Mouse (Mus musculus) frontal cortex, postnatal 10 days (tissue): Measurements from ENCODE around the gene Adat1.
A peak's percentile ranks its signal among the peaks of the same experiment; 100 is the strongest.

Experiments used
- DNase-seq, 2 experiments: peaks; one replicate each; pipeline ENCODE4 v3.0.0; 2022; ENCODE audit warnings: low spot score in 2 of 2, mixed read lengths in 1 of 2

Gene Adat1

DNA sequence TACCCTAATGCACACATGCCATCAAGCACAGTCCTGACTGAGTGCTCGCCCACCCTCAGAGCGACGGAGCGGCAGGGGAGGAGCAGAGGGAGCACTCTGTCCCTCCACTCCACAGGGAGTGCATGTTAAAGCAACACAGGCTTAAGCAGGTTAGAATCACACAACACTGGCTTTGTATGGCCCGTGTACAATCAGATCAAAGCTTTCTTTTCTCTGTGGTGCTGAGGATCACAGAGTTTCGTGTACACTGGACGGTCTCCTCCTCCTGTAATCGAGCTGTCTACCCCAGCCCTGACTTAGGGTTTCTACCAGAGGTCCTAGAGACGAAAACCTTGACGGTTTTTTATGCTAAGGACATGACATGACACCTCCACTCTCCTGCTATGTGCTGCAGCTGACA lies 23.6 kb downstream of the Adat1 start:
- DNase-seq = no peak

- no peak for DNase-seq
Observed at GRCm38 (mm10) chr8:111967246-111967870, 24.7 kb downstream of the Adat1 start.

- DNase-seq = no peak
Observed at GRCm38 (mm10) chr8:111964849-111965561, 27.1 kb downstream of the Adat1 start.

DNA sequence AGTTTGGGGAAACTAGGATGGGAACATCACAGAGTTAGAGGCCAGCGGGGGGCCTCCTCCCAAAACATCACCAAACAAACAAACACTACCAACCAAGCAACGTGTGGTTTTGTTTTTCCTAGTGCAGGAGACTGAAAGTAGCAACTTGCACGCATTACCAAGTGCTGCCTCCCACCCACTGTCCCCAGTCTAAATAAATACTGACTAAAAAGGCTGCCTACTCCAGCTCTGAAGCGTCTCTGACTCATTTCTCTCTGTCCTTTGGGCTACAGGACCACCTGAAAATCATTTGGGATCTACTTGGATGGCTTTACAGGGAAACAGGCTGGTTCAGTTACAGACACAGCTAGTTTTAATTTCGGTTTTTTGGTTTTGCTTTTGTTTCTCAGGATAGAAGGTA lies 27.8 kb downstream of the Adat1 start:
- DNase-seq = no peak

GRCm38 (mm10) chr8:111963546-111963945 lies 28.6 kb downstream of the Adat1 start:
- no peak for DNase-seq

DNA sequence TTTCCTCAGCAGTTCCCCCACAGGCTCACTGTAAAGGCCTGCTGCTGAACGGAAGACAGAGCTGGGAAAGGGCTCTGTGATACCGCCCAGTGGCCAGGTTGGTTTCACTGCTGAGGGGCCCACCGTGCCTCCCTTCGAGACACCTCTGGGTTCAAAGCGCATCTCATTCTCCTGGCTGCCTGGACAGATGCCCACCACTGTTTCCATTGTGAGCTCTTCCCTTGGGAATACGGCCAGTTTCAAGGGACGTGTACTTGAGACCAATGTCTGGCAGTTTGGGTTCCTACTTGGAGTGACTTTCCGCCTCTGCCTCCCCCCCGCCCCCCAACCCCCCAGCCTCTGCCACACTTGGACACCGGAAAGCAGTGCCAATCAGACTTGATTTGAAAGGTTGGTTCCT lies 29.0 kb downstream of the Adat1 start:
- no peak for DNase-seq

- DNase-seq = no peak
Observed at GRCm38 (mm10) chr8:111962589-111962988, 29.5 kb downstream of the Adat1 start.

- no peak for DNase-seq
Observed at GRCm38 (mm10) chr8:111961330-111961729, 30.8 kb downstream of the Adat1 start.

- DNase-seq = no peak
Observed at GRCm38 (mm10) chr8:111960591-111961321, 31.3 kb downstream of the Adat1 start.

DNA sequence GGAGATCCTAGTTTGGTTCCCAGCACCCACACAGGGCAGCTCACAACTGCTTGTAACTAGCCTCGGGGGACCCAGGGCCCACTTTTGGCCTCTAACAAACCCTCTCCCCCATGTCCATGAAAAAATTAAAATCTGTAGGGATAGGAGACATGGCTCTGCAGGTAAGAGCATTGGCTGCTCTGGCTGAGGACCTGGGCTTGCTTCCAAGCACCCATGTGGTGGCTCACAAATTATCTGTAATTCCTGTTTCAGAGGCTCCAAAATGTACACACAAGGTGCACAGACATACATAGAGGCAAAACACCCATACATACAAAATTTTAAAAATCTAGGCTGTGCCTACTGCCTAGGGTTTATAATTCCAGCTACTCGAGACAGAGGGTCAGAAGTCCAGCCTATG lies 34.9 kb downstream of the Adat1 start:
- no peak for DNase-seq

DNA sequence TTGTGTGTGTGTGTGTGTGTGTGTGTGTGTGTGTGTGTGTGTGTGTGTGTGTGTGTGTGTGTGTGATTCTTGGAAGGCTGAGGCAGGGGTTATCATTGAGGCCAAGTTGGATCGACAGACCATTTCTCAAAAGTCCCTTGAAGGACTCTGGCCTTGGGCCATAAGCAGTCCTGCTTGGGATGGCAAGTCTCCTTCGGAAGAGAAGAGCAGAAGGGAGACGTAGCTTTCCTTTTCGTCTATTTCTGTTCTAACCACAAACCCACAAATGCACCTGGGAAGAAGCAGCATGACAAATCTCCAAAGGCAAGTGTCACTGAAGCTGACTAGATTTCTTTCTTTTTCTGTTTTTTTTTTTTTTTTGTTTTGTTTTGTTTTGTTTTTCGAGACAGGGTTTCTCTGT lies 36.2 kb downstream of the Adat1 start:
- no peak for DNase-seq

DNA sequence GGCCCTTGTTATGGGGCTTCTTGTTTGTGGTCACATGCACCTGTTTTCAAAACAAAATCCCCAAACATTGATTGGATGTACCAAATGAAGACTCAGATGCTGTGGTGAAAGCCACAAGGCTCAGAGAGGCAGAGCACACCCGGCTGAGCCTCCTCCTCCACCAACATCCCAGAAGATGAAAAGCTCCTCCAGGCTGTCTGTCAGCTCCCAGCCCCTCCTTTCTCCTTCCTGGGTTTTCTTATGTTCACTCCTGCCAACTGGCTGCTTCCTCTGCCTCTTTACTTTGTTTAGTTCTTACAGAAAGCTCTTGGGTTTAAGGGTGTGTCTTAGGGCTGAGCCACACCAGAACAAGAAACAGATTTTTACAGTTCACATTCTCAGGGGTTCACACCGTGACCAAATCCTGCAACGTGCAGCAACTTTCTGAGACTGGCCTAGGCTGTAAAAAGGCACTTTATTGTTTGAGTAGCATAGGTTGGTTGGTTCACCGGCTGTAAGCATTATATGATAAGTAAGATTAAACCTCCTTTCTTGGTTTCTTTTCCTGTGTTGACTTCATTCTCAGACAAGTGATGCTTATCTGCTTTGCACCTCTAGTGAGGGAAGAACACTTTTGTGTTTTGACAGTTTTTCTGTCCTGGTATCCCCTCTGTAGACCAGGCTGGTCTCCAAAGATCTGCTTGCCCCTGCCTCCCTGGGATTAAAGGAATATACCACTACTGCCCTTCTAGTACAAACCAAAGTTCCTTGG lies 37.1 kb downstream of the Adat1 start:
- no peak for DNase-seq

DNA sequence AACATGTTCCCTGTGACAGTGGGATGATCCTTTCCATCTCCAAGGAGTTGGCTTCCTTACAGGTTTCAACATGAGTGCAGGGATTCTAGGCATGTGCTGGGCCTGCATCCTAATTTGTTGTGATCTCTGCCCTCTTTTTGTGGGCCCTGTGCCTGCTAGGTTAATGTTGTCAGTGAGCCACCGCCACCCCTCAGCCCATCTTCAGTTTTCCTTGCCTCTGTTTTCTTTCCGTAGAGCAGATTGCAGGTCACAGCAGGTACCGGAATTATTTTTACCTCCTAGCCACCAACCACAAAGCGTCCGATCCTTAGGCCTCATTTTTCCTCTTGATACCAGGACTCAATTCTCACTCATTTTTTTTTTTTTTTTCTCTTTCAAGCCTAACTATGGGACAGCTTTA lies 40.2 kb downstream of the Adat1 start:
- DNase-seq = no peak

DNA sequence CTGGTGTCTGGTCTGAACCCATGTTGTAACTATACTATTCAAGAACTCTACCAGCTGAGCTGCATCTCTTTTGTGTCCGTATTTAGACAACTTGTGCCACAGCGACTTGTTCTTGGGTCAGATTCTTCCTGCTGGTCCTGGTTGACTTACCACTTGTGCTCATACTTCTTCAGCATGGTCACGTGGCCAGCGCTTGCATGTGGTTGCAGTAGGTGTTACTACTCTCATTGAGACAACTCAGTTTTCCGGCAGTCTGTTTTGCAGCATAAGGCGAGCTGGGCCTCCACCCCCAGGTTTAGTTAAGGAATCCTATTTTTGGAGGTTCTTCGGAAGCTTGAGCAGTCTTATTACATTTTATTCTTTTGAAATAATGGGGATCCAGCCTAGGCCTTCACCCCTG lies 40.8 kb downstream of the Adat1 start:
- peak; percentile 24 to 40 for DNase-seq

DNA sequence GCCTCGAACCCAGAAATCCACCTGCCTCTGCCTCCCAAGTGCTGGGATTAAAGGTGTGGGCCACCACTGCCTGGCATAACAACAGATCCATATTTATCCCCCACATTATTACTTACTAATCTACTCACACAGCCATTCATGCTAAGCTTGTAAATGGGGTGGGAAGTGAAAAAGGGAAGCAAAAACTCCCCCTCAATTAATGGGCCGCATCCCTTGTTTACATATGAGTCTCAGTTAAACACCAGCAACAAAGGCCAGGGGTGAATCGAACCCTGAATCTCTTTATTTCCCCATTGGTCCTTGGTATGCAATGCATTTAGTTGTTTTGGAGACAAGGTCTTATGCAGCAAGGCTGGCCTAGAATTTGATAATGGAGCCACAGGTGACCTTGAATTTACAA lies 41.3 kb downstream of the Adat1 start:
- DNase-seq = no peak

DNA sequence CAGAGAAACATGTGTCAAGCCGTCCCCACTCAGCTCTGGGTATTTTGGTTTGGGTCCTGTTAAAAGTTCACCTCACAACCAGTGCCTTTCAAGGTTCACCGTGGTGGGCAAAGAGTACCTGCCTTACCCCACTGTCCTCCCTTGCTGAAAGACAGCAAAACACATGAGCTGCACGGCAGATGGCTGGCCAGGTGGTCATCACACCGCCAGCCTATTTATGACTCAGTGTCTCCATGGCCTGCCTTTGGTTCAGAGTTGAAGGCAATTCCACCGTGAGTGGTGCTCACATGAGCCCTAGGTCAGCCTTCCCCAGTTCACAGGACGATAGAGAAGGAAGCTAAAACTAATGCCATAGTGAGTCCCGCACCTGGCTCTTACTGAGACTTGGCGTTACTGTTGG lies 44.1 kb downstream of the Adat1 start:
- no peak for DNase-seq

GRCm38 (mm10) chr8:111947144-111947543 lies 45.0 kb downstream of the Adat1 start:
- DNase-seq = no peak

DNA sequence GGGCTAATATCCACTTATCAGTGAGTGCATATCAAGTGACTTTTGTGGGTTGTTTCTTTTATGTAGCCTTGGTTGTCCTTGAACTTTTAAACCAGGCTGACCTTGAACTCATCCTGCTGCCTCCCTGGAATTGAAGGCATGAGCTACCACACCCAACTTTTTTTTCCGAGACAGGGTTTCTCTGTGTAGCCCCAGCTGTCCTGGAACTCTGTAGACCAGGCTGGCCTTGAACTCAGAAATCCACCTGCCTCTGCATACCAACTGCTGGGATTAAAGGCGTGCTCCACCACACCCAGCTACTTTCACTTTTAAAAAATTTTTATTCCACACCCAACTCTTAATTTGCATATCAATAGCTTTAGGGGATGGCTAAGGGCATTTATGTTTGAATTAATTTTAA lies 48.6 kb downstream of the Adat1 start:
- DNase-seq = no peak

- peak in 1 of 2 experiments; percentile 34 for DNase-seq
Observed at GRCm38 (mm10) chr8:111941101-111941454, 51.0 kb downstream of the Adat1 start.

GRCm38 (mm10) chr8:111940171-111941100 lies 51.7 kb downstream of the Adat1 start, which contains the start of gene Gabarapl2:
TSS of gene Gabarapl2 (plus strand) at chr8:111940703.
- peak; percentile 96 for DNase-seq

DNA sequence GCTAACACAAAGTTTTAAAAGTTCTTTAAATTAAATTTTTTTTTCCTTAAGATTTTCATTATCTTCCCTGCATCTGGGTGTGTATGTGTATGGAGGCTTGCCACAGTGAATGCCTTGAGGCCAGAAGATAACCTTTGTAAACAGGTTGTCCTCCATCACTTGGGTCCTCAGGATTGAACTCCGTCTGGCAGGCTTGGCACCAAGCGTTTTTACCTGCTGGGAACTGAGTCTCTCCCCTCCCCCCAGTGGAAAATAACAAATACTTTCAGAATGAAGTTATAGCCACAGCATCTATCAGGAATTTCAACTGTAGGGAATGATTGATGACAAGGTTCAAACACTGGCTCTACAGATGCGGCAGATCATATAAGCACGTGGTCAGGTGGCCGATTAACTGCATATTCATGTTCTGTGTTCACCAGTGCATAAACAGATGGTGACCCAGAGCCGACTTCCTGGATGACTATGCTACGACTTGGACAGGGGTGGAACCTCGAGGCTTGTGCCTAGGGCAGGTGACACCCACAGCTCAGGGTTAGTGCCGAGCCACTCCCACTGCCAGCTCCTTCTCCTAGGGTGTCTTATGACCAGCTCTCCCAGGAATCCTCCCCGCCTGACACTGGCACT lies 52.5 kb downstream of the Adat1 start:
- no peak for DNase-seq
